Mouse (Mus musculus) liver, adult 2 months (tissue): ENCODE data around the gene Mturn.

Source experiments
- CTCF ChIP-seq: fragments of 200-500 bp; IDR thresholded peaks from 2 replicates; pipeline ENCODE4 v1.5.1; 2011; ENCODE audit warnings: low read depth, low read length, control low read depth
- POLR2A ChIP-seq: fragments of 200-500 bp; IDR thresholded peaks from 2 replicates; pipeline ENCODE4 v1.6.1; 2011; ENCODE audit warnings: low read length, control low read depth; ENCODE audit not compliant: insufficient read depth; ENCODE audit errors: extremely low read depth

DNA sequence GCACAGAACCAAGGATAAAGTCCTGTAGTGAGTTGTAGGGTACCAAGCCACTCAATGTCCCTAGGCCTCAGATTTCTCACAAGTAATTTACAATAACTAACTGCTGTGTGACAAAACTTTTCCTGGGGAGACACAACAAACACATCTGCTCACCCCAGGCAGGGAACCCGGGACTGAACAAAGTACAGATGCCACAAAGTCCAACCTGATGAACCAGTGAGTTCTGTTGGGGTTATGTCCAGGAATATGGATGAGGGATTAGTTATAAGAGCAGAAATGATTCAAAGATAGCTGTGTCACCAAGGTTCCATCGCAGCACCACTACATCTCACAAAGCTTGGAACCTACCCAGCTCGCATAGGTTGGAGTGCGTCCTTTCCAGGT lies 39.8 kb downstream of the Mturn start:
- TF ChIP-seq CTCF (no peak), POLR2A (no peak)
